Comparison of ENCODE assay signal across 17 mouse cellular contexts in genomic region chr3:149956993-149957392, GRCm38 (mm10).
DNase-seq lines count a peak whose midpoint lies in the region; ATAC-seq lines count a peak whose summit lies in the region.
"Had no signal": no experiment of that assay in that cellular context is flagged by ENCODE, and none has a peak within 500 bp of the region (broad histone marks: within the 10 kb centered on the region; RNA-seq: fewer than 3 reads in every experiment).

No protein-coding gene starts in this region.

- peak; percentile 52 for DNase-seq in MEL-GATA-1-ER (ENCODE audit: extremely low read depth, low read depth)
- DNase-seq in thymus, postnatal 10 days (ENCODE audit: low spot score in 2 of 2), result no peak
- no peak for DNase-seq in cerebellum, postnatal 4 days (ENCODE audit: low spot score in 2 of 2)
- DNase-seq in left cerebral cortex, postnatal 10 days (ENCODE audit: extremely low spot score in 1 of 2, low spot score in 2 of 2), result no peak
- DNase-seq: adrenal gland, adult 2 months; adrenal gland, postnatal 10 days; adrenal gland, postnatal 25 days; cerebellum, adult 11 months; cerebellum, adult 18-20 months; cerebellum, adult 8-10 months; cerebellum, adult 9-11 months; cerebellum, postnatal 14 days; cerebellum, postnatal 36 days; embryo, embryonic 11 days had no signal

- ATAC-seq in hematopoietic stem cell, adult 5-6 weeks (replicated peaks in 1 of 2; ENCODE audit: insufficient read depth in 1 of 2, low FRiP score in 2 of 2, low TSS enrichment in 1 of 2, low read depth in 1 of 2, poor library complexity in 2 of 2, severe bottlenecking in 2 of 2), result peak; percentile 75 to 85; a peak in 3 of 4 replicates
- ATAC-seq: forebrain, embryonic 14.5 days; forebrain, embryonic 16.5 days had no signal

- intact Hi-C loops in left cerebral cortex, postnatal 10 days (cut with DNase I), result no loop called here
